ENCODE assay signal across 8 mouse cellular contexts in the genomic region with DNA sequence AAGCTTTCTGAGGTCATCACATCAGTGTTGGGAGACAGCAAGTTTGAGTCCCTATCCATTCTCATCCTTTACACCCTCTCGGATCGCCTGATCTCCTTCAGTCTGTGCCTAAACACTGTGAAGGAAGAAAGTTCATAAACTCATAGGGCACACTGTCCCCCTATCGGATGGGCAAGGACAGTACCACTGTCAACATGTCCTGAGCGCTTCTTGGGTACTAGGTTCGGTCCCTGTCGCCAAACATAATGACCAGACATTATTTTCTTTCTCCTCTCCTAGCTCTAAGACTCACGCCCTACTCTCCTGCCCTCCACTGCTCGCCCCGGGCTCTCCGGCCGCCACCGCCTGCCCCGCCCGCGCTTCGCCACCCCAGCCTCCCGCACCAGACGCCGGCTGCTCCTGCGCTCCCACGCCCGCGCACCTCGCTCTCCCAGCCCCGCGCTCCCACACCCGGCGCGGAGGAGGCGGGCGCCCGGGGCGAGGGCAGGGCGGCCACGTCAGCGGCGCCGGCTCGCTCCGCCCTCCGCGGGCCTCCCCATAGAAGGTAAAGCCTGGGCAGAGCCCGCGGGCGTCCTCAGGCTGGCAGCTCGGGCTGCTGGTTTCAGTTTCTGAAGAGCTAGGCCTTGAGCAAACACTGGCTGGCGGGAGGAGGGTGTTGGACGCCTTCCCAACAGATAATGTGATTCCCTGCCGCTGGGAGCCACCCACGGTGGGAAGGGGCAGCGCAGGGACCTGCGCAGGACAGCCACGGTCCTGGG.
DNase-seq lines count a peak whose midpoint lies in the region; ATAC-seq lines count a peak whose summit lies in the region.

No protein-coding gene starts in this region.

- DNase-seq in adipocyte (ENCODE audit: low spot score) = peak; percentile 96
- DNase-seq in embryo, embryonic 10 days (ENCODE audit: low spot score) = peak; percentile 79
- DNase-seq in gastrocnemius, adult 8-10 months (ENCODE audit: low spot score in 2 of 2) = peak; percentile 91 to 97
- peak; percentile 92 for DNase-seq in induced T-regulatory cell, adult 2 months (ENCODE audit: low read depth)
- DNase-seq in left cerebral cortex, adult 8-10 months (ENCODE audit: low spot score in 2 of 2) = peak; percentile 75 to 88
- peak; percentile 86 for DNase-seq in right cerebral cortex, adult 18-20 months
- DNase-seq in urinary bladder, adult 2 months (ENCODE audit: low spot score) = peak; percentile 95

- peak; percentile 67 for ATAC-seq in megakaryocyte, adult 5-6 weeks (ENCODE audit: poor library complexity, severe bottlenecking)

Comparison
In these comparisons a context has a peak if more than half of its experiments do, and no peak if none do; other contexts are left out.
1. Peak in every context shown above with its lines: DNase-seq and ATAC-seq.